Mouse (Mus musculus) small intestine, adult 2 months (tissue): ENCODE measurements around the gene Shld2.

ENCODE experiments used
- CTCF ChIP-seq: fragments of 200-500 bp; IDR thresholded peaks from 2 replicates; pipeline ENCODE4 v1.5.1; 2012; ENCODE audit warnings: low read depth, mild to moderate bottlenecking, control low read depth, inconsistent platforms, low read length, moderate library complexity, mixed read lengths; ENCODE audit not compliant: insufficient replicate concordance, insufficient read length; ENCODE audit errors: extremely low read depth
- POLR2A ChIP-seq: fragments of 200-500 bp; IDR thresholded peaks from 2 replicates; pipeline ENCODE4 v1.6.1; 2012; ENCODE audit warnings: low read depth, mild to moderate bottlenecking, control low read depth, inconsistent platforms, low read length, moderate library complexity

GRCm38 (mm10) chr14:34323576-34324085 is 13.3 kb upstream of the Shld2 start:
- TF ChIP-seq POLR2A (no peak), CTCF (no peak)
